Mouse (Mus musculus) A20 (cell line): ENCODE measurements around the gene Arl14.

Source experiments
- DNase-seq: peaks from one replicate; pipeline ENCODE4 v3.0.0-alpha.2; 2011; ENCODE audit warnings: low read depth, low spot score

Gene Arl14

GRCm38 (mm10) chr3:69271812-69272211, 49.6 kb downstream of the Arl14 start:
- no peak for DNase-seq
